Mouse (Mus musculus): ENCODE results near the gene Cntnap2. TPM values are rescaled to one million over a fixed set of nuclear protein-coding genes. Genes with fewer than 3 reads are reported as not detected.

Gene Cntnap2
- polyA plus RNA-seq, 1 experiment: 0.13 TPM

- TF ChIP-seq GATA1 (IDR thresholded peaks at IDR 0.05; ENCODE audit: low read length): no peak
Measured at GRCm38 (mm10) chr6:46856635-46857034, 1797.5 kb downstream of the Cntnap2 start.

GRCm38 (mm10) chr6:46861076-46861475 lies 1801.9 kb downstream of the Cntnap2 start:
- no peak for TF ChIP-seq GATA1 (IDR thresholded peaks at IDR 0.05; ENCODE audit: low read length)

- TF ChIP-seq GATA1 (IDR thresholded peaks at IDR 0.05; ENCODE audit: low read length): no peak
Measured at GRCm38 (mm10) chr6:46866317-46866716, 1807.2 kb downstream of the Cntnap2 start.

GRCm38 (mm10) chr6:46886230-46886629 lies 1827.1 kb downstream of the Cntnap2 start:
- no peak for TF ChIP-seq GATA1 (IDR thresholded peaks at IDR 0.05; ENCODE audit: low read length)

DNA sequence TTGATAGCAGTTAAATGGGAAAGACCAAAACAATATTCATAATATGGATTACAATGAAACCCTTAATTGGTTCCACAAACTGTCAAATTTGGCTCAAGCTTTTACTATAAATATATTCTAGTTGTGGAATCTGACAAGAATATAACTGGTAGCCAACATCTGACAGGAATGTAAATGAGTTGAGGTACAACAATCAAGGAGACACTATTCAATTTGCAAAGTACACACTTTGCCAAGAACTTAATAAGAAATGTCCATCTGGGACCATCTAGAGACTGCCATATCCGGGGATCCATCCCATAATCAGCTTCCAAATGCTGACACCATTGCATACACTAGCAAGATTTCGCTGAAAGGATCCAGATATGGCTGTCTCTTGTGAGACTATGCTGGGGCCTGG lies 1850.0 kb downstream of the Cntnap2 start:
- TF ChIP-seq GATA1 (IDR thresholded peaks at IDR 0.05; ENCODE audit: low read length): no peak

DNA sequence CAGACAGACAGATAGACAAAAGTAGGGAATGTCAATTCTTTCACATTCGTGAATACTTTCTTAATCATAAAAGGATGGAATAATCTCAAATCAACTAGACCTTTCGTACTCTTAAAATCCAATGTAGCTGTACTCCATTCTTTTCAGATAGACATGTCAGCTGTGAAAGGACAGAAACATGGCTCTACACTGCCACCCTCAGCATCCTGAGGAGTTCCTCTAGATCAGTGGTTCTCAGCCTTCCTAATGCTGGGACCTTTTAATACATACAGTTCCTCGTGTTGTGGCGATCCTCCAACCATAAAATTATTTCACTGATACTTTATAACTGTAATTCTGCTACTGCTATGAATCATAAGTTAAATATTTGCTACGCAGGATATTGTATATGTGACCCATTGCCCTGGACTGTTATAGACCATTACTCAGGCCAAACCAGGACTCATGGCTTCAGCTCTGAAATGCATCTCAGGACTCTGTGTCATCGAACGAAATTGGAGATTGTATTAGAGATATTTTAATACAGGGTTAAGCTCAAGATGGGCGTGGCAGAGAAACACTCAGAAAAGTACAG lies 1859.6 kb downstream of the Cntnap2 start:
- no peak for TF ChIP-seq GATA1 (IDR thresholded peaks at IDR 0.05; ENCODE audit: low read length)

- no peak for TF ChIP-seq GATA1 (IDR thresholded peaks at IDR 0.05; ENCODE audit: low read length)
Measured at GRCm38 (mm10) chr6:46919973-46920372, 1860.8 kb downstream of the Cntnap2 start.

DNA sequence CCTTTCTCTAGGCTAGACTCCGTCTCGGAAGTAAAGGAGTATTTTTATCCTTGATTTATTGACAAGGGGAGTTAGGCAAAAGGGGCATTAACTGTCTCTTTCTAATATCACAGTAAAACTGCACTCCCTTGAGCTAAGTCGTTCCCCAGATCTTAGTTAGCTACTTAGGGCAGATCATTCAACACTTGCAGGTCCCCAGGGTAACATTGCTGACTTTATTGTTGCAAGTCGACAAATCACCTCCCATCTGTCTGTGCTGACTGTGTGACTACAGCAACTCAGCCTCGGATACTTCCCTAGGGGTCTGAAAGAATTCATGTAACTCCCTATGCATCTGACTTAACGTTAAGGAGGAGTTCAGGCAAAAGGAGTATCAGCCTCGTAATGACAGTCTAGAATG lies 1865.6 kb downstream of the Cntnap2 start:
- TF ChIP-seq GATA1 (IDR thresholded peaks at IDR 0.05; ENCODE audit: low read length): no peak

DNA sequence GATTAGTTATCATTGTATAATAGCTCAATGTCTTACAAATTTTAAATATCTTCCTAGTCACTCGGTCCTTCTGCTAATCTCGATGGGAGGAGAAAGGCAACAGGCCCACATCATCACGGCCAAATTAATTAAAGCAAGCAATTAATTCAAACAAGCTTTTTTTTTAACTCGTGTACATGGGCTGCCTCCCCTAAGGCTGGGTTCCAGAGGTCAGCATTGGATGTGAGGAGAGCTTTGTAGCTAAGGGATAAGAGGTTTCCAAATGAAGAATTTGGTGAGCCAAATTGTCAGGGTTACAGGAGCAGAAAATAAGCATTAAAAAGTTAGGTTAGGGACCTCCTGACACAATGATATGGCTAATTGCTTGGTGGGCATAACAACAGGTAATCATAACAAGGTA lies 1886.5 kb downstream of the Cntnap2 start:
- no peak for TF ChIP-seq GATA1 (IDR thresholded peaks at IDR 0.05; ENCODE audit: low read length)

DNA sequence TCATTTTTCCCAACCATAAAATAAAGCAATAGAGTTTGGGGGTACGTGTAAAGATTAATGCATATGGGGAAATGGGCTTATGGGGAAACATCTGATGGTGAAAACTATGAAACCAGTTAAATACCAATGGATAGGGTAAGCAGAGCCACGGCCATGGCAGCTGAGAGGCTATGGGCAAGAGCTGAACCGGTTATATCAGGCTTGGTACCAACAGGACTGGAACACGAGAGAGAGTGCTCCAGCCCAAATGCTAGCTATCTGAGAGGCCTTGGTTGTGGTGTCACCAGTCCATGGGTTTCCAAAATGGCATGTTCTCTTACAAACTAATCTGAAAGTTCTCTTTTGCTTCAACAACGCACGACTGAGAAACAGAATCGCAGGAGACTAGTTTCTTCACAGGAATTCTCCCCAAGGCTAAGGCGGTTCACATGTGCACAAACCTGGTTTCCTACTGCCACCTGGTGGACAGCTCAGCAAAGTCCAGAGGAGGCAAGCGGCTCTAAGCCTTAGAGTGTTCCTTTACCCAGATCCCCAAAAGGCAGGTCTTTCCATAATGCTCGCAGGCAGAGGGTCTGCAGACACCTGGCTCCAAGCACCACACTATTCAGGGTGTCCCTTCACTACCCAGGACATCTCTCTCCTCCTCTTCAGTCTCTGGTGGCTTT lies 1902.0 kb downstream of the Cntnap2 start:
- TF ChIP-seq GATA1 (IDR thresholded peaks at IDR 0.05; ENCODE audit: low read length): no peak

GRCm38 (mm10) chr6:46963261-46963660 lies 1904.1 kb downstream of the Cntnap2 start:
- no peak for TF ChIP-seq GATA1 (IDR thresholded peaks at IDR 0.05; ENCODE audit: low read length)

DNA sequence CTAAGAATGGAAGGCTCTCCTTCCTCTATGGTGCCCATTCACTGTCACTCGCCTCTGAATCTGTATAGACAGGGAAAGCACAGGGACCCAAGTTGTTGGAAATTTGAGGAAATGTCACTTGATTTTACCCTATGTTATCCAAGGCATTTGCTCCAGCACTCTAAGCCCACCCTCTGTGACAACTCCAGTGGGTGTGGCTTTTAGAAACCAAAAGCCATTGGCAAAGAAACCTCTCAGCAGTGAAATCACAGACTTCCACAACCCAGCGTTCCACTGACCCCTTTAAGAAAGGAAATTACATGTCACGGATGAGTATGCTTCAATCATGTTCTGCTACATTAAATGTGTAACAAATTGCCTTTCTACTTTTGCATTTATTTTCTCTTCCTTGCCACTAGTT lies 1904.5 kb downstream of the Cntnap2 start:
- no peak for TF ChIP-seq GATA1 (IDR thresholded peaks at IDR 0.05; ENCODE audit: low read length)

DNA sequence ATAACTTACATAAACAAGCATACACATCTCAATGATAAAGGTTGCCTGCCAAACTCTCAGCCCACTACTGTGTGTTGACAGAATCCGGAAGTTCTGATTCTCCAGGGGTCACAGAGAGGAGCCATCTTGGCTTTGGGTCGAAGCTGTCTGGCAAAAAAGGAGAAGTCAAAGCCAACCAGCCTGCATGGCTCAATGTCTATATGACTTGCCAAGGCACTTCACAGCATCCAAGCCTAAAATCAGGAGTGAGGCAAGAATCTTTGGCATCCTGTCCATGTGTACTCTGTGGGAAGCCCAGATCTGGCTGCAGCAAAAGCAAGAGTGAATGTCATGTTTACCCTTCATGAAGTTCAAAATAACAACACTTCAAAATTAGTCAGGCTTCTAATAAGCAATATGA lies 1913.5 kb downstream of the Cntnap2 start:
- no peak for TF ChIP-seq GATA1 (IDR thresholded peaks at IDR 0.05; ENCODE audit: low read length)

DNA sequence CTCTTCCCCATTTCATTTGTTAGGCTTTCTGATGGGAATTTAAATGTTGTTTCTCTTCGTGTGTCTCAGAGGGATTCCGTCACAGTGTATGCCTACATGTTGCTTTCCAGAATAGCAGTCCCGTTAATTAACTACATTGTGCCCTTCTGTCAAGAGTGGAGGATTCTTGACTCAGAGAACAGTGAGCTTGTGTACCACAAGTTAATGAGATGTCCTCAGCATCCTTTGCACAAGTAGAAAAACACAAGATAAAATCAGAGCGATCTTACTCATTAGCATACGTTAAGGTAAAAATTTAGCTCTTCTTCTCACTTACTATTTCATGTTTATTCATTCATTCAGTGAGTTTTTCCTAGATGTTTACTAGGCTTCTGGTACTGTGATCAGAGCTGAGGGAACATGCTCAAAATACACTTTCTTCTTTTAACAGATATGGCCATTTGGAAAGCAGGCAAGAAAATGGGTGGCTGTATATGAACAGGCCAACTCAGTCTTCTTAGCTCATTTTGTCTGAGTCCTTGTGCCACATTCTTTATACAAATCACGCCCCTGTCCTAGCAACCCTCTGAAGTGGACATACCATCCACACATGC lies 1936.9 kb downstream of the Cntnap2 start:
- no peak for TF ChIP-seq GATA1 (IDR thresholded peaks at IDR 0.05; ENCODE audit: low read length)

DNA sequence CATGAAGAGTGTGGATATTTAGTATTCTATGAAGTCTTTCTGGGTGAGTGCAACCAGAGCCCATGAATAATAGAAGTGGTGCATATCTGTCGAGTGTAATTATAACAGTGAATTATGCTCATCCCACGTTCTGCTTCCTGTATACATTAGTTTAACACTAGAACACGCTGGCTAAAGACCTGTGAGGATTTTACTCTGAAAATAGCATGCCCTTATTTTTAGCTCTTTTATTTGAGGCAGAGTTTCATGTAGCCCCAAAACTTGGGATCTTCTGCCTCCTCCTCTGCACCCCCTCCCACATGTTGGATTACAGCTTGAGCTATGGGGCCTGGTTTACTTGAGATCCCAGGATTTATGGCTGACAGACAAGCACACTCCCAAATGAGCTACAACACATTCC lies 1945.3 kb downstream of the Cntnap2 start:
- no peak for TF ChIP-seq GATA1 (IDR thresholded peaks at IDR 0.05; ENCODE audit: low read length)

GRCm38 (mm10) chr6:47012933-47013332 lies 1953.8 kb downstream of the Cntnap2 start:
- TF ChIP-seq GATA1 (IDR thresholded peaks at IDR 0.05; ENCODE audit: low read length): no peak

- TF ChIP-seq GATA1 (IDR thresholded peaks at IDR 0.05; ENCODE audit: low read length): no peak
Measured at GRCm38 (mm10) chr6:47013535-47013934, 1954.4 kb downstream of the Cntnap2 start.
